Mouse (Mus musculus): ENCODE measurements at regions not wholly inside any gene's neighbourhood (a gene's known extent, or its start where the extent isn't known, plus 50 kb on each side); places are given as distances from the start of the nearest gene placed in this dataset.

GRCm38 (mm10) chr15:62231709-62232108 lies 1308.9 kb upstream of the A1bg start:
- no peak for DNase-seq

- DNase-seq, result no peak
Observed at GRCm38 (mm10) chr15:62230773-62231172, 1308.0 kb upstream of the A1bg start.

GRCm38 (mm10) chr15:62229491-62230283 lies 1306.9 kb upstream of the A1bg start:
- no peak for DNase-seq

- DNase-seq, result no peak
Observed at GRCm38 (mm10) chr15:62229023-62229422, 1306.2 kb upstream of the A1bg start.

- DNase-seq, result no peak
Observed at GRCm38 (mm10) chr15:62224798-62225197, 1302.0 kb upstream of the A1bg start.

GRCm38 (mm10) chr15:62224191-62224590 lies 1301.4 kb upstream of the A1bg start:
- no peak for DNase-seq

GRCm38 (mm10) chr15:62223156-62223840 lies 1300.5 kb upstream of the A1bg start:
- no peak for DNase-seq

GRCm38 (mm10) chr15:62222731-62223130 lies 1299.9 kb upstream of the A1bg start:
- no peak for DNase-seq

- DNase-seq, result no peak
Observed at GRCm38 (mm10) chr15:62222201-62222600, 1299.4 kb upstream of the A1bg start.

GRCm38 (mm10) chr15:62221024-62221819 lies 1298.4 kb upstream of the A1bg start:
- DNase-seq, result no peak

- no peak for DNase-seq
Observed at GRCm38 (mm10) chr15:62220620-62221019, 1297.8 kb upstream of the A1bg start.

GRCm38 (mm10) chr15:62219934-62220540 lies 1297.2 kb upstream of the A1bg start:
- no peak for DNase-seq

- DNase-seq, result no peak
Observed at GRCm38 (mm10) chr15:62218346-62219080, 1295.7 kb upstream of the A1bg start.

GRCm38 (mm10) chr15:62216688-62217477 lies 1294.1 kb upstream of the A1bg start:
- DNase-seq, result no peak

GRCm38 (mm10) chr15:62215616-62216398 lies 1293.0 kb upstream of the A1bg start:
- DNase-seq, result no peak

- no peak for DNase-seq
Observed at GRCm38 (mm10) chr15:62214300-62214699, 1291.5 kb upstream of the A1bg start.

GRCm38 (mm10) chr15:62212283-62212910 lies 1289.6 kb upstream of the A1bg start:
- DNase-seq, result no peak

GRCm38 (mm10) chr15:62209881-62210481 lies 1287.2 kb upstream of the A1bg start:
- DNase-seq, result peak; percentile 54

- no peak for DNase-seq
Observed at GRCm38 (mm10) chr15:62209296-62209695, 1286.5 kb upstream of the A1bg start.

- DNase-seq, result peak; percentile 40
Observed at GRCm38 (mm10) chr15:62206502-62206902, 1283.7 kb upstream of the A1bg start.

Data from kidney, postnatal 10 days (tissue).